Comparison of ENCODE assay signal across 12 mouse cellular contexts in the genomic region with DNA sequence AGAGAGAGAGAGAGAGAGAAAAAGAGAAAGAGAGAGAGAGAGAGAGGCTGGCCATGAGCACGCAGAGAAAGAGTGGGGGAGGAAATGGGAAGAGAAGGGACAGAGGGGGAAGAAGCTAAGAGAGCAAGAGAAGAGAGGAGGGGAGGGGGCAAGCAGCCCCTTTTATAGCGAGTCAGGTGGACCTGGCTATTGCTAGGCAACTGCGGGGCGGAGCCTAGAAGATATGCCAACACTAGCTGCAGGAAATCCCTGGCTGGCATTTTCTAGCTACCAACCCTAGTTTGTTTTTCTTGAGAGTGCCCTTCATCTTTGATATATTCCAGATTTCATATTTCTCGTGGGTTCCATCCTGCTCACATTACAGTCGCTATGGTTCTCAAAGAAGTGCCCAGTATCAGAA. TPM values are rescaled to one million over a fixed set of nuclear protein-coding genes. Genes with fewer than 3 reads are reported as not detected.
DNase-seq lines count a peak whose midpoint lies in the region; ATAC-seq lines count a peak whose summit lies in the region.
"Had no signal": no experiment of that assay in that cellular context is flagged by ENCODE, and none has a peak within 500 bp of the region (broad histone marks: within the 10 kb centered on the region; RNA-seq: fewer than 3 reads in every experiment).

No protein-coding gene starts in this region.

- H3K9me3 ChIP-seq in heart, embryonic 14.5 days (ENCODE audit: control insufficient read depth, low read length): no peaks in the 10 kb centered on the region
- no peaks in the 10 kb centered on the region for H3K9me3 ChIP-seq in midbrain, embryonic 13.5 days
- no peaks in the 10 kb centered on the region for H3K9me3 ChIP-seq in midbrain, embryonic 16.5 days (replicated peaks; ENCODE audit: control insufficient read depth, low read length, poor library complexity, severe bottlenecking)
- no peaks in the 10 kb centered on the region for H3K9me3 ChIP-seq in intestine, embryonic 14.5 days (ENCODE audit: control insufficient read depth, low read length)
- no peaks in the 10 kb centered on the region for H3K9me3 ChIP-seq in stomach, embryonic 15.5 days
- H3K9me3 ChIP-seq: hindbrain, embryonic 15.5 days; neural tube, embryonic 12.5 days had no signal

- no peaks in the 10 kb centered on the region for H3K27me3 ChIP-seq in heart, embryonic 14.5 days (ENCODE audit: control insufficient read depth, insufficient read depth, low read length)
- H3K27me3 ChIP-seq in midbrain, embryonic 13.5 days: no peaks in the 10 kb centered on the region
- H3K27me3 ChIP-seq in midbrain, embryonic 16.5 days (ENCODE audit: control insufficient read depth, insufficient read depth, low read depth, low read length): no peaks in the 10 kb centered on the region
- H3K27me3 ChIP-seq in intestine, embryonic 14.5 days (replicated peaks; ENCODE audit: control insufficient read depth, insufficient read depth, low read length): no peaks in the 10 kb centered on the region
- H3K27me3 ChIP-seq in stomach, embryonic 15.5 days (replicated peaks): no peaks in the 10 kb centered on the region
- H3K27me3 ChIP-seq: hindbrain, embryonic 15.5 days; neural tube, embryonic 12.5 days had no signal

- no peak overlapping the region for H3K4me3 ChIP-seq in heart, embryonic 14.5 days (ENCODE audit: control insufficient read depth in 1 of 2, insufficient read depth in 1 of 2, low read depth in 1 of 2, low read length in 2 of 2)
- H3K4me3 ChIP-seq in midbrain, embryonic 13.5 days (replicated peaks): no peak overlapping the region
- no peak overlapping the region for H3K4me3 ChIP-seq in midbrain, embryonic 16.5 days (ENCODE audit: low read depth, low read length)
- no peak overlapping the region for H3K4me3 ChIP-seq in intestine, embryonic 14.5 days (ENCODE audit: low read depth, low read length)
- no peak overlapping the region for H3K4me3 ChIP-seq in stomach, embryonic 15.5 days (replicated peaks)
- H3K4me3 ChIP-seq: hindbrain, embryonic 15.5 days; neural tube, embryonic 12.5 days had no signal

- H3K4me2 ChIP-seq in heart, embryonic 14.5 days (ENCODE audit: low read length): peak overlapping the region; percentile 39; the same call in 1 of the 2 replicates
- H3K4me2 ChIP-seq in midbrain, embryonic 13.5 days (replicated peaks): peak overlapping the region; percentile 30; the same call in 1 of the 2 replicates
- no peak overlapping the region for H3K4me2 ChIP-seq in midbrain, embryonic 16.5 days (ENCODE audit: low read length)
- H3K4me2 ChIP-seq in intestine, embryonic 14.5 days (ENCODE audit: low read length): peak overlapping the region; percentile 30; the same call in 1 of the 2 replicates
- H3K4me2 ChIP-seq in stomach, embryonic 15.5 days: peak overlapping the region; percentile 26

- intact Hi-C loops in heart, postnatal 36 days (cut with DNase I): no loop called here

- H3K27ac ChIP-seq in heart, embryonic 14.5 days (replicated peaks in 1 of 2; ENCODE audit: control insufficient read depth in 1 of 2, insufficient read depth in 1 of 2, low read depth in 2 of 2, low read length in 2 of 2): no peak overlapping the region
- no peak overlapping the region for H3K27ac ChIP-seq in midbrain, embryonic 13.5 days
- no peak overlapping the region for H3K27ac ChIP-seq in midbrain, embryonic 16.5 days (ENCODE audit: low read length)
- H3K27ac ChIP-seq in intestine, embryonic 14.5 days (ENCODE audit: low read depth): peak overlapping the region; percentile 72
- peak overlapping the region; percentile 87; the same call in 1 of the 2 replicates for H3K27ac ChIP-seq in stomach, embryonic 15.5 days
- H3K27ac ChIP-seq: hindbrain, embryonic 15.5 days; neural tube, embryonic 12.5 days had no signal

- no peak for DNase-seq in heart, postnatal 36 days
- no peak for DNase-seq in intestine, embryonic 14.5 days (ENCODE audit: low spot score)
- no peak for DNase-seq in urinary bladder, postnatal 4 days (ENCODE audit: low spot score in 2 of 2)

- H3K9ac ChIP-seq in heart, embryonic 14.5 days (ENCODE audit: low read length): no peak overlapping the region
- H3K9ac ChIP-seq in midbrain, embryonic 13.5 days (replicated peaks): no peak overlapping the region
- no peak overlapping the region for H3K9ac ChIP-seq in midbrain, embryonic 16.5 days (ENCODE audit: low read depth, low read length)
- no peak overlapping the region for H3K9ac ChIP-seq in intestine, embryonic 14.5 days (ENCODE audit: low read length)
- H3K9ac ChIP-seq in stomach, embryonic 15.5 days: no peak overlapping the region
- H3K9ac ChIP-seq: neural tube, embryonic 12.5 days had no signal

- H3K4me1 ChIP-seq in heart, embryonic 14.5 days (ENCODE audit: control insufficient read depth in 2 of 2, insufficient read depth in 2 of 2, low read length in 2 of 2): peaks cover 7 to 10% of the 10 kb centered on the region in 2 experiments; a peak in 3 of 4 replicates
- peaks cover 13% of the 10 kb centered on the region; the same call in 1 of the 2 replicates for H3K4me1 ChIP-seq in midbrain, embryonic 13.5 days (replicated peaks)
- H3K4me1 ChIP-seq in midbrain, embryonic 16.5 days (ENCODE audit: control insufficient read depth, insufficient read depth, low read length): peaks cover 6% of the 10 kb centered on the region; the same call in 1 of the 2 replicates
- 0 out of 2 replicates have a peak, but pooled peaks cover 7% of the 10 kb centered on the region for H3K4me1 ChIP-seq in intestine, embryonic 14.5 days (replicated peaks; ENCODE audit: control insufficient read depth, insufficient read depth, low read length)
- peaks cover 8% of the 10 kb centered on the region; the same call in 1 of the 2 replicates for H3K4me1 ChIP-seq in stomach, embryonic 15.5 days
- H3K4me1 ChIP-seq: neural tube, embryonic 12.5 days had no signal

- no peaks in the 10 kb centered on the region for H3K36me3 ChIP-seq in heart, embryonic 14.5 days (ENCODE audit: control insufficient read depth, insufficient read depth, low read length)
- H3K36me3 ChIP-seq in midbrain, embryonic 13.5 days: no peaks in the 10 kb centered on the region
- H3K36me3 ChIP-seq in midbrain, embryonic 16.5 days (ENCODE audit: control insufficient read depth, insufficient read depth, low read length): no peaks in the 10 kb centered on the region
- no peaks in the 10 kb centered on the region for H3K36me3 ChIP-seq in intestine, embryonic 14.5 days (ENCODE audit: control insufficient read depth, insufficient read depth, low read length)
- no peaks in the 10 kb centered on the region for H3K36me3 ChIP-seq in stomach, embryonic 15.5 days
- H3K36me3 ChIP-seq: hindbrain, embryonic 15.5 days; neural tube, embryonic 12.5 days had no signal

- ATAC-seq in heart, embryonic 14.5 days (ENCODE audit: insufficient number of reproducible peaks, insufficient read depth, low FRiP score, low read depth): no peak
- ATAC-seq in midbrain, embryonic 13.5 days: no peak
- no peak for ATAC-seq in midbrain, embryonic 16.5 days
- ATAC-seq in intestine, embryonic 14.5 days (replicated peaks; ENCODE audit: low FRiP score, low TSS enrichment, low read depth): no peak
- no peak for ATAC-seq in stomach, embryonic 15.5 days (ENCODE audit: insufficient read depth, low FRiP score, low read depth)
- ATAC-seq in erythroblast, adult 5-6 weeks (replicated peaks; ENCODE audit: low FRiP score, poor library complexity, severe bottlenecking): no peak
- ATAC-seq: CD4-positive, CD25-positive, alpha-beta regulatory T cell, adult 4 months had no signal

- 38% methylated on average over 6 of the region's 6 CpGs for WGBS in heart, embryonic 14.5 days
- 42% methylated on average over 6 of the region's 6 CpGs for WGBS in midbrain, embryonic 13.5 days
- WGBS in midbrain, embryonic 16.5 days: 43% methylated on average over 6 of the region's 6 CpGs
- WGBS in intestine, embryonic 14.5 days: 30% methylated on average over 6 of the region's 6 CpGs
- WGBS in stomach, embryonic 15.5 days: 35% methylated on average over 6 of the region's 6 CpGs

RNA-seq across cellular contexts. Expression of gene Bco1, which starts 19.4 kb away (rescaled TPM):
- polyA plus RNA-seq in heart, embryonic 14.5 days (2014; fragmentation: Nextera tagmentation; extraction: Ambion mirVana): not detected in 2 replicates
- not detected for total RNA-seq in heart, postnatal 36 days (2021)
- polyA plus RNA-seq in midbrain, embryonic 13.5 days (2015; fragmentation: Nextera tagmentation; extraction: Ambion mirVana): 0.08 and 0.13 TPM in 2 replicates
- 0.35 TPM in 2 replicates for polyA plus RNA-seq in midbrain, embryonic 16.5 days (2015; fragmentation: Nextera tagmentation; extraction: Ambion mirVana)
- polyA plus RNA-seq in intestine, embryonic 14.5 days (2014; fragmentation: Nextera tagmentation; extraction: Ambion mirVana): 0.97 and 1.4 TPM in 2 replicates
- 1.1 and 1.2 TPM in 2 replicates for polyA plus RNA-seq in stomach, embryonic 15.5 days (2015; fragmentation: Nextera tagmentation; extraction: Ambion mirVana)
- total RNA-seq in erythroblast, adult 5-6 weeks (2015; ENCODE audit: low replicate concordance): not detected in 2 replicates
- total RNA-seq in erythroblast, adult 5-6 weeks (2017; ENCODE audit: low replicate concordance): not detected in 2 replicates
- polyA plus RNA-seq: CD4-positive, CD25-positive, alpha-beta regulatory T cell, adult 4 months had no signal

RNA-seq across cellular contexts. Expression of gene Pkd1l2, which starts 32.8 kb away (rescaled TPM):
- 0.14 TPM in 1 of 2 replicates, not detected in the other for polyA plus RNA-seq in heart, embryonic 14.5 days (2014; fragmentation: Nextera tagmentation; extraction: Ambion mirVana)
- total RNA-seq in heart, postnatal 36 days (2021): under 1 TPM in 1 of 2 experiments, not detected in 1; 0.08 TPM
- not detected in 2 replicates for polyA plus RNA-seq in midbrain, embryonic 13.5 days (2015; fragmentation: Nextera tagmentation; extraction: Ambion mirVana)
- polyA plus RNA-seq in midbrain, embryonic 16.5 days (2015; fragmentation: Nextera tagmentation; extraction: Ambion mirVana): 0.04 TPM in 1 of 2 replicates, not detected in the other
- not detected in 2 replicates for polyA plus RNA-seq in intestine, embryonic 14.5 days (2014; fragmentation: Nextera tagmentation; extraction: Ambion mirVana)
- 0.10 and 0.18 TPM in 2 replicates for polyA plus RNA-seq in stomach, embryonic 15.5 days (2015; fragmentation: Nextera tagmentation; extraction: Ambion mirVana)
- not detected in 2 replicates for total RNA-seq in erythroblast, adult 5-6 weeks (2015; ENCODE audit: low replicate concordance)
- total RNA-seq in erythroblast, adult 5-6 weeks (2017; ENCODE audit: low replicate concordance): not detected in 2 replicates
- total RNA-seq: liver, adult 2 months had no signal
- polyA plus RNA-seq: CD4-positive, CD25-positive, alpha-beta regulatory T cell, adult 4 months; liver, adult 2 months had no signal

RNA-seq across cellular contexts. Expression of gene Gan, which starts 42.8 kb away (rescaled TPM):
- polyA plus RNA-seq in heart, embryonic 14.5 days (2014; fragmentation: Nextera tagmentation; extraction: Ambion mirVana): 1.0 and 1.3 TPM in 2 replicates
- 1 to 10 TPM; 4.5 to 5.1 TPM for total RNA-seq in heart, postnatal 36 days (2021)
- 2.9 and 3.0 TPM in 2 replicates for polyA plus RNA-seq in midbrain, embryonic 13.5 days (2015; fragmentation: Nextera tagmentation; extraction: Ambion mirVana)
- 3.2 and 3.4 TPM in 2 replicates for polyA plus RNA-seq in midbrain, embryonic 16.5 days (2015; fragmentation: Nextera tagmentation; extraction: Ambion mirVana)
- polyA plus RNA-seq in intestine, embryonic 14.5 days (2014; fragmentation: Nextera tagmentation; extraction: Ambion mirVana): 2.8 and 3.0 TPM in 2 replicates
- 2.3 and 2.8 TPM in 2 replicates for polyA plus RNA-seq in stomach, embryonic 15.5 days (2015; fragmentation: Nextera tagmentation; extraction: Ambion mirVana)
- total RNA-seq in erythroblast, adult 5-6 weeks (2015; ENCODE audit: low replicate concordance): 18.1 and 25.9 TPM in 2 replicates
- total RNA-seq in erythroblast, adult 5-6 weeks (2017; ENCODE audit: low replicate concordance): 29.7 and 31.4 TPM in 2 replicates

Comparison
In these comparisons a context has a peak if more than half of its experiments do, and no peak if none do; other contexts are left out.
1. H3K27ac ChIP-seq: peak in intestine, embryonic 14.5 days (single experiment) and stomach, embryonic 15.5 days (single experiment); none in heart, embryonic 14.5 days (0 of 2), midbrain, embryonic 13.5 days (single experiment) and midbrain, embryonic 16.5 days (single experiment).